15 mouse cellular contexts compared by ENCODE assay signal in the genomic region with DNA sequence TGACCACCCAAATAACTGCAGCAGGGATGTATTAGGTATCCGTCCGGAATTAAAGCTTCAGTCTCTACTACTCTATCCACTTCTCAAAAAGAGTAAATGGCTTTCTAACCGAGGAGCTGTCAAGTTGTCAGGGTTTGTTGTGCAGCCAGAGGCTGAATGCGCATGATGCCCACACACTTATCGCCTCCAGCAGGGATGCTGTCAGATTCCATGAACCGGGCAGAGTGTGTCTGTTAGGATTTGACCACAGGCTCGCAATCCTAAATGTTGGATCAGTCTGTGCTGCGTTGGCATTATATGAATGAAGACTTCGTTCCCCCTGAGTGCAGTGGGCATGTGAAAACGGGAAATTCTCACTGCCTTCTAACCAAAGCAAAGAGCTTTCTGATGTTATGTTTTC.
DNase-seq lines count a peak whose midpoint lies in the region; ATAC-seq lines count a peak whose summit lies in the region.
"Had no signal": no experiment of that assay in that cellular context is flagged by ENCODE, and none has a peak within 500 bp of the region (broad histone marks: within the 10 kb centered on the region; RNA-seq: fewer than 3 reads in every experiment).

No protein-coding gene starts in this region.

- 53% methylated on average over 10 of the region's 10 CpGs for WGBS in hindbrain, embryonic 16.5 days
- 55% methylated on average over 10 of the region's 10 CpGs for whole genome bisulfite sequencing in hindbrain, embryonic 14.5 days
- whole genome bisulfite sequencing in midbrain, embryonic 14.5 days: 24% methylated on average over 10 of the region's 10 CpGs

- H3K9ac ChIP-seq in hindbrain, embryonic 16.5 days (ENCODE audit: low read depth, low read length): no peak overlapping the region
- no peak overlapping the region for H3K9ac ChIP-seq in hindbrain, embryonic 14.5 days
- no peak overlapping the region; the same call in 1 of the 2 replicates for H3K9ac ChIP-seq in midbrain, embryonic 14.5 days (replicated peaks; ENCODE audit: low read length)
- H3K9ac ChIP-seq: neural tube, embryonic 15.5 days had no signal

- no peaks in the 10 kb centered on the region for H3K27me3 ChIP-seq in hindbrain, embryonic 16.5 days (replicated peaks; ENCODE audit: control insufficient read depth, insufficient read depth, low read length)
- H3K27me3 ChIP-seq in hindbrain, embryonic 14.5 days (ENCODE audit: control insufficient read depth, insufficient read depth, low read length): no peaks in the 10 kb centered on the region
- no peaks in the 10 kb centered on the region for H3K27me3 ChIP-seq in midbrain, embryonic 14.5 days (ENCODE audit: control insufficient read depth, insufficient read depth, low read length)
- H3K27me3 ChIP-seq: CH12.LX; neural tube, embryonic 15.5 days had no signal

- H3K4me1 ChIP-seq in hindbrain, embryonic 16.5 days (ENCODE audit: control insufficient read depth, insufficient read depth, low read depth, low read length): no peaks in the 10 kb centered on the region
- H3K4me1 ChIP-seq in hindbrain, embryonic 14.5 days (replicated peaks; ENCODE audit: control insufficient read depth, insufficient read depth, low read length): no peaks in the 10 kb centered on the region
- no peaks in the 10 kb centered on the region for H3K4me1 ChIP-seq in midbrain, embryonic 14.5 days (ENCODE audit: control insufficient read depth, insufficient read depth, low read length)
- H3K4me1 ChIP-seq: heart, embryonic 10.5 days; neural tube, embryonic 15.5 days had no signal

- H3K36me3 ChIP-seq in hindbrain, embryonic 16.5 days (ENCODE audit: control insufficient read depth, insufficient read depth, low read length): no peaks in the 10 kb centered on the region
- H3K36me3 ChIP-seq in hindbrain, embryonic 14.5 days (replicated peaks; ENCODE audit: control insufficient read depth, insufficient read depth): no peaks in the 10 kb centered on the region
- no peaks in the 10 kb centered on the region for H3K36me3 ChIP-seq in midbrain, embryonic 14.5 days (ENCODE audit: control insufficient read depth, insufficient read depth, low read length)
- H3K36me3 ChIP-seq: heart, embryonic 10.5 days; neural tube, embryonic 15.5 days had no signal

- H3K9me3 ChIP-seq in hindbrain, embryonic 16.5 days (ENCODE audit: control insufficient read depth, low read length): no peaks in the 10 kb centered on the region
- no peaks in the 10 kb centered on the region for H3K9me3 ChIP-seq in hindbrain, embryonic 14.5 days (ENCODE audit: control insufficient read depth, low read length)
- no peaks in the 10 kb centered on the region for H3K9me3 ChIP-seq in midbrain, embryonic 14.5 days (ENCODE audit: control insufficient read depth, low read length)
- H3K9me3 ChIP-seq: heart, embryonic 10.5 days; neural tube, embryonic 15.5 days had no signal

- peak overlapping the region; percentile 20; the same call in 1 of the 2 replicates for H3K4me2 ChIP-seq in hindbrain, embryonic 16.5 days (ENCODE audit: low read length)
- H3K4me2 ChIP-seq in hindbrain, embryonic 14.5 days (replicated peaks): no peak overlapping the region
- H3K4me2 ChIP-seq in midbrain, embryonic 14.5 days (ENCODE audit: low read length): peak overlapping the region; percentile 10; the same call in 1 of the 2 replicates
- H3K4me2 ChIP-seq: neural tube, embryonic 15.5 days had no signal

- peak; percentile 30 for DNase-seq in cerebellum, adult 18-20 months
- no peak for DNase-seq in cerebellum, adult 11 months
- no peak for DNase-seq in hindbrain, embryonic 14.5 days (ENCODE audit: low spot score)
- peak; percentile 17 for DNase-seq in brain, adult 2 months (ENCODE audit: low read depth, low spot score)
- peak; percentile 57 for DNase-seq in midbrain, embryonic 14.5 days
- no peak for DNase-seq in frontal cortex, postnatal 14 days (ENCODE audit: low spot score in 2 of 2)
- no peak for DNase-seq in adrenal gland, postnatal 4 days (ENCODE audit: low spot score in 2 of 2)
- DNase-seq: adrenal gland, postnatal 14 days; gastrocnemius, postnatal 25 days; lung, adult 2 months; right cerebral cortex, postnatal 25 days had no signal

- no peak overlapping the region for H3K27ac ChIP-seq in hindbrain, embryonic 16.5 days (ENCODE audit: low read depth, low read length)
- H3K27ac ChIP-seq in hindbrain, embryonic 14.5 days: no peak overlapping the region
- H3K27ac ChIP-seq in midbrain, embryonic 14.5 days (replicated peaks; ENCODE audit: low read depth, low read length): no peak overlapping the region
- H3K27ac ChIP-seq: heart, embryonic 10.5 days; neural tube, embryonic 15.5 days had no signal

- peak; percentile 79 for ATAC-seq in hindbrain, embryonic 16.5 days
- ATAC-seq in hindbrain, embryonic 14.5 days (ENCODE audit: low FRiP score): no peak
- peak; percentile 55 for ATAC-seq in midbrain, embryonic 14.5 days (ENCODE audit: low FRiP score, low TSS enrichment)

- no peak overlapping the region for H3K4me3 ChIP-seq in hindbrain, embryonic 16.5 days (ENCODE audit: low read length)
- H3K4me3 ChIP-seq in hindbrain, embryonic 14.5 days (replicated peaks; ENCODE audit: low read length): no peak overlapping the region
- no peak overlapping the region for H3K4me3 ChIP-seq in midbrain, embryonic 14.5 days (replicated peaks; ENCODE audit: low read depth, low read length)
- H3K4me3 ChIP-seq: heart, embryonic 10.5 days; neural tube, embryonic 15.5 days had no signal

Comparison
In these comparisons a context has a peak if more than half of its experiments do, and no peak if none do; other contexts are left out.
1. DNase-seq: peak in cerebellum, adult 18-20 months (2 of 2), brain, adult 2 months (single experiment) and midbrain, embryonic 14.5 days (single experiment); none in cerebellum, adult 11 months (single experiment), hindbrain, embryonic 14.5 days (single experiment), frontal cortex, postnatal 14 days (0 of 2) and adrenal gland, postnatal 4 days (0 of 2).